Mouse (Mus musculus) bone marrow macrophage, adult 2 months (primary cell): Measurements from ENCODE around the gene Sptbn1.

ENCODE experiments used
- CTCF ChIP-seq: IDR thresholded peaks from 2 replicates; pipeline ENCODE4 v1.5.1; 2012; ENCODE audit warnings: low read depth, mild to moderate bottlenecking, low read length, moderate library complexity
- POLR2A ChIP-seq: IDR thresholded peaks from 2 replicates; pipeline ENCODE4 v1.6.1; 2012; ENCODE audit warnings: mild to moderate bottlenecking, low read depth, low read length, borderline replicate concordance

GRCm38 (mm10) chr11:30209495-30209894 is 58.5 kb downstream of the Sptbn1 start:
- TF ChIP-seq CTCF (no peak), POLR2A (no peak)
